Mouse (Mus musculus) cerebellum, adult 9-10 months (tissue): ENCODE results near the gene Plcb3.

Experiments
- DNase-seq: peaks from one replicate; pipeline ENCODE4 v3.0.0; 2022

The Plcb3 gene

DNA sequence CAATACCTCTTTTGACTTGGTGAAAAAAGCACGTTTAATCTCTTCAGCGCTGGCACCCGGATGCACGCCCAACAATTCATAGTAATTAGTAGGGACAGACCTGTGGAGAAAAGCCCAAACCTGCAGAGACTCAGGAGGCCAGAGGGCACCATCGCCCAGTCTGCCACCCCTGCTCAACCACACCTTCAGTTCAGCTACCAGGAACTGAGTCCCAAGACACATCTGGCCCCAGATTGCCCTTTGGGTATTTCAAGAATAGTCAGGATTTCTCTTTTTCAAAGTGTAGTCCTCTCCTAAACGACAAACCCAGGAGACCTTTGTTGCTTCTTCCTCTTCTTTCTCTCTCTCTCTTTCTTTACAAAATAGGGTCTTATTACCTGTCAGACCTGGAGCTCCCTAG, 14.4 kb upstream of the Plcb3 start:
- DNase-seq: peak; percentile 46

DNA sequence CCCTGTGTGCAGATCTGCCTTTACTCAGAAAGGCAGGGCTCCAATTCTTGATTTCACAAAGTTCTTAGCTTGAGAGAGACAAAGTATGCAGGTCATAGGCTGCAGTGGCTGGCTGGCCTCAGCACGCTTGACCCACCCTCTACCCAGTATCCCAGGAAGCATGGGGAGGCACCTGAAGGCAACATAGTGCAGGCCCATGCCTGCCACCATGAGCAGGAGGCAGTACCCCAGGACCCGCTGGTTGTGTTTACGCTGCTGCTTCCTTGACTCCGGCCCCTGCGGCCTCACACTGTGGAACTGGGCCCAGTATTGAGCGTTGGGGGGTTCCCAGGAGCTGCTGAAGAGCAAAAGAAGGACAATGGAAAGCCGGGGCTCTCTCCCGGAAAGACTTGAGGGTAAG, 13.0 kb upstream of the Plcb3 start:
- DNase-seq: no peak

- DNase-seq: no peak
Measured at GRCm38 (mm10) chr19:6987904-6988285, 11.6 kb upstream of the Plcb3 start.

GRCm38 (mm10) chr19:6987061-6987903, 11.0 kb upstream of the Plcb3 start, which contains the start of gene Vegfb:
Vegfb (minus strand) TSS chr19:6987651.
- peak; percentile 76 for DNase-seq

GRCm38 (mm10) chr19:6985951-6986708, 9.9 kb upstream of the Plcb3 start:
- DNase-seq: peak; percentile 59

- no peak for DNase-seq
Measured at GRCm38 (mm10) chr19:6985300-6985699, 9.0 kb upstream of the Plcb3 start.

DNA sequence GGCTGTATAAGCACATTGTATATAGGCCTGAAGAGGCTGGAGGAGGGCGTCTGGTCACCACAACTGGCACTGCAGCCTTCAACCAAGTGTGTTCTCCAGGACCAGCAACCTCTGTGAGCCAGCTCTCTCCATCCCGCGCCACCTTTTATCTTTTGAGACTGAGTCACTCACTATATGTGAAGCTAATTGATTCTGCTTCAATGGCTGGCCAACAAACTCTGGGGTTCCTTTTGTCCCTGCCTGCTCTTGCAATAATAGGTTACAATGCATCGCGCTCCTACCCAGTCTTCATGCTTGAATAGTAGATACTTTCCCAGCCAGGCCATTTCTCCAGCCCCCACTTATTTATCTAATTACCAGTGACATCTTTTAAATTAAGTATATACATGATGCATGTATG, 7.4 kb upstream of the Plcb3 start:
- DNase-seq: peak; percentile 30

DNA sequence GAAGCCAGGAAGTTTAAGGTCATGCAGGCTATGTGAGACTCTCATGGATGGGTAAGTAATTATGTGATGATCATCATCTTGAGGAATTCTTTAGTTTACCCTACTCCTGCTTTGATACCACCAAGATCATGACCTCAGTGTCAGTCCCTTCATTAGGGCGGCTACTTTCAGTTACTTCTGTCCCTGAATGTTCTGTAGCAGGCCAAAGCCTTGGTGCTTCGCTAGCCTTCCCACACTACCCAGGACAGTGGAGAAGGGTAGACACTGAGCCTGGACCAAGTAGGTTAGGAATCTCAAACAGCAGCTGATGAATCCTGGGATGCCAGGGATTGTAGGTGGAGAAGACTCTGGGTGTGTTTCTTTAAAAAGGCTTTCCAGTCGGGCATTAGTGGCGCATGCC, 5.2 kb upstream of the Plcb3 start:
- DNase-seq: no peak

- DNase-seq: peak; percentile 99
Measured at GRCm38 (mm10) chr19:6980381-6981093, 4.3 kb upstream of the Plcb3 start, which contains the start of gene Fkbp2. Fkbp2 (minus strand) TSS chr19:6980501.

- peak; percentile 99 for DNase-seq
Measured at GRCm38 (mm10) chr19:6979486-6980380, 3.5 kb upstream of the Plcb3 start.

DNA sequence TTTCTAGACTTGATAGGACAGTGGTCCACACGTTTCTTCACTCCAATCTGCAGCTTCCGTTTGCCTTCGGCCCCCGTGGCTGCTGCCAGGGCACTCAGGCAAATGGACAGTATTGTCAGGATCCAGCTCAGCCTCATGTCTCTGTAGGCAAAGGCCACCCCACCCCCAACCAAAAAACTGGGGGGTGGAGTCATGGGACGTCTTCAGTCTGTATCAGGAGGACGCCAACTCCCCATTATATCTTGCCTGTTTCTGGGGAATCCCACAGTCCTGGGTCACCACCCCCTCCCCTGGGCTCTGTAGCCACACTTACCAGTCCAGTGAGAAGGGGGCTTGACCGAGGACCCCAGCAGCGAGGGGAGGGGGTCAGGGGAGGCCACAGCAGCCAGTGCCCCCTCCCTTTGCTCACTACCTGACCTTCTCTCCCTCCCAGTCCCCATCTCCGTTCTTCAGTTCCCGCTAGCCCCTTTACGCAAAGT, 2.8 kb upstream of the Plcb3 start:
- peak; percentile 85 for DNase-seq

DNA sequence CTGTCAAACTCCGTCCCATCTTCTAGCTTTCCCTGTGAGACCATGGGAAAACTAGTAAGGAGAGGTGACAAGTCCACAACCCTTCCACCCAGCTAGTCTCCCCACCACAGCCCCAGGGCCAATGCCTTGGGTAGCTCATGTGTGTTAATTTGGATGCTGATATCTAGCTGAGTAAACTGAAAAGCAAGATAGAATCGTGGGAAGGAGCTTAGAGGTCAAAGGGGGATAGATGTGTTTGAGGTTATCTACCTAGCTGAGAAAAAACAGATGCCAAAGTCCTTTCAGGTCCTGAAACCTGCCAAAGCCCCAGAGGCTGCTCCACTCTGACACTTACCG, 2.3 kb upstream of the Plcb3 start:
- peak; percentile 63 for DNase-seq

DNA sequence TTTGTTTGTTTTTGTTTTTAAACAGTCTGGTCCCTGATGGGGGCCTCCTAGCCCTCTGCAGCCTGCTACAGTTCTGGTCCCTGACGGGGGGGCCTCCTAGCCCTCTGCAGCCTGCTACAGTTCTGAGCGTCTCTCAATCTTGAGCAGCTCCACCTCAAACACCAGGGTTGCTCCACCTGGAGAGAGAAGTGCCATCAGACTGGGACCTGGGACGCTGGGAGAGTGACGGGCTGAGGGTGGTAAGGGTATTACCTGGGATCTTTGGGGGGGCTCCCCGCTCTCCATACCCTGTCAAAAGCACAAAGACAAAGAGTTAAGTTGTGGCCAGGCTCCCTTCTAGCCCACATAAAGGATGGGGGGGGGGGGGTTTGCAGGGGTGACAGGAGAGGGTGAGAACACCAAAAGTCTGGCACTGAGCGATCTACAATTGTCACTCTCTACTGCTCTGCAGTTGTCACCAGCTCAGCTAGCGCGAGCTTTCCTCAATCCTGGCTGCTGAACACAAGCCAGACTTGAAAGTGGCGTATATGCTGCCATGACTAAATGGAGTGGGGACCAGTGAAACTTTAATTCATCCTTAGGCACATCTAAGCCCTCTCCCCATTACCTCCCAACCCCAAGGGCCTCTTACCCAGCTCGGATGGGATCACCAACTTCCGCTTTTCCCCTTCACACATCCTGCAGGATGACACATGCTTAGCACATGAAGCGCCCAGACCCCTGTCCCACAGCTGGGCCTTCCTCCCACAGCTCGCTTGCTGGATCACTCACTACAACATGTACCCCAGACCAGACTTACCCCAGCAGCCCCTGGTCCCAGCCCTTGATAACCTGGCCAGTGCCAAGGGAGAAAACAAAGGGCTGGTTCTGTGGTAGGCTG, 1.7 kb upstream of the Plcb3 start:
- peak; percentile 69 for DNase-seq

GRCm38 (mm10) chr19:6974211-6975205, 1.8 kb downstream of the Plcb3 start, which contains the start of gene Ppp1r14b:
Ppp1r14b (plus strand) TSS chr19:6974968.
- peak; percentile 62 for DNase-seq

- DNase-seq: no peak
Measured at GRCm38 (mm10) chr19:6973581-6974190, 2.6 kb downstream of the Plcb3 start.

- no peak for DNase-seq
Measured at GRCm38 (mm10) chr19:6972247-6972917, 3.9 kb downstream of the Plcb3 start.

GRCm38 (mm10) chr19:6971644-6972043, 4.6 kb downstream of the Plcb3 start:
- no peak for DNase-seq

DNA sequence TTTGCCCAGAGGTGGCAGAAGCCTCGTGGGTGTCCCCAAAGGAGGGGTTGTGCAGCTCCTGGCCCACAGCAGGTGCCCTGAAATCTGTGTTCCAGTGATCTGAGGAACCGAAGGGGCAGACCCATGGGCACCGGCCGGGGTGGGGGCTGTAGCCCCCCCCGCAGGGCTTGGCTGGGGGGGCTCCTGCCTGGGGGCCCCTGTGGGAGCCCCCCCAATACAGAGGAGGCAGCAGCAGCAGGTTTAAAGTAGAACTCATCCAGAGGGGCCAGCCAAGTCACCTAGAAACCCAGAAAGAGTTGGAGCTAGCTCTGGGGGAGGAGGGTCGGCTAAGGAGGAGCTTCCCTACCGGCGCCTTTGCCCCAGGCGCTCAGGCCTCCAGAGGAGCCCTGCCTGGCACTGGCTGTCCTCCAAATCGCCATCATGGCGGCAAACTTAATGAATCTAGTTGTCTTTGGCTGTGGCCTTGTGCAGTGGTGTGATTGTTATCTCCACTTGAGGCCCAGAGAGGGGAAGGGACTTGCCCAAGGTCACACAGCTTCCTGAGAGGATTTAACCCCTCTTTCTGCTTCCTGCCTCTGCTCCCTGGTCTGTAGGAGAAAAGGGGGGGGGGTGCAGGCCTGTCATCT, 5.7 kb downstream of the Plcb3 start:
- DNase-seq: no peak
